Mouse (Mus musculus) G1E (cell line): Measurements from ENCODE around the gene Pla2g3.

Experiments used
- CTCF ChIP-seq: IDR thresholded peaks from 2 replicates; pipeline ENCODE4 v1.5.1; 2012; ENCODE audit warnings: low read depth, low read length, inconsistent platforms, mixed read lengths
- GATA1 ChIP-seq: IDR thresholded peaks from 2 replicates; pipeline ENCODE4 v1.6.1; 2012; ENCODE audit warnings: borderline replicate concordance, low read length, inconsistent platforms, mixed read lengths

- no peak for TF ChIP-seq CTCF
- no peak for TF ChIP-seq GATA1
Observed at GRCm38 (mm10) chr11:3443091-3443490, 45.0 kb upstream of the Pla2g3 start.
